Mouse (Mus musculus) neural tube, embryonic 15.5 days (tissue): ENCODE data around the gene Dthd1. TPM values are rescaled to one million over a fixed set of nuclear protein-coding genes. Genes with fewer than 3 reads are reported as not detected.

ENCODE experiments used
- ATAC-seq: fragments of 200-750 bp; cut with Nextera tagmentation; 2 replicates; pipeline ENCODE4 v1.8.0; 2017; ENCODE audit warnings: mild to moderate bottlenecking, moderate TSS enrichment, moderate library complexity; ENCODE audit not compliant: low FRiP score
- H3K27ac ChIP-seq: fragments of 300-500 bp; sonication (generic); replicated peaks from 2 replicates; pipeline ENCODE4 v1.5.1; 2015; ENCODE audit warnings: mild to moderate bottlenecking, inconsistent platforms
- H3K27me3 ChIP-seq: fragments of 300-500 bp; sonication (generic); replicated peaks from 2 replicates; pipeline ENCODE4 v1.6.1; 2015; ENCODE audit warnings: inconsistent platforms
- H3K36me3 ChIP-seq: fragments of 300-500 bp; sonication (generic); 2 replicates; pipeline ENCODE4 v1.6.1; 2015; ENCODE audit warnings: inconsistent platforms
- H3K4me1 ChIP-seq: fragments of 300-500 bp; sonication (generic); 2 replicates; pipeline ENCODE4 v1.6.1; 2015; ENCODE audit warnings: inconsistent platforms
- H3K4me2 ChIP-seq: fragments of 300-500 bp; sonication (generic); 2 replicates; pipeline ENCODE4 v1.6.1; 2015; ENCODE audit warnings: inconsistent platforms, mild to moderate bottlenecking, moderate library complexity
- H3K4me3 ChIP-seq: fragments of 300-500 bp; sonication (generic); replicated peaks from 2 replicates; pipeline ENCODE4 v1.5.1; 2015; ENCODE audit warnings: mild to moderate bottlenecking, inconsistent platforms
- H3K9ac ChIP-seq: fragments of 300-500 bp; sonication (generic); replicated peaks from 2 replicates; pipeline ENCODE4 v1.6.1; 2015; ENCODE audit warnings: mild to moderate bottlenecking, inconsistent platforms
- H3K9me3 ChIP-seq: fragments of 300-500 bp; sonication (generic); replicated peaks from 2 replicates; pipeline ENCODE4 v1.6.1; 2016; ENCODE audit warnings: inconsistent platforms
- WGBS: fragments of 180-500 bp; shearing (Covaris S2); methylation state at CpG from one replicate; pipeline ENCODE4 v1.1.7; 2015; ENCODE audit warnings: mixed read lengths; 5-methylcytosine and 5-hydroxymethylcytosine counted together
- polyA plus RNA-seq: library from polyadenylated mRNA; unstranded; fragments of >200 nt; fragmentation: Nextera tagmentation; extraction: Ambion mirVana; gene quantifications from 2 replicates; pipeline ENCODE4 v1.2.1, GENCODE M21; 2015

Dthd1 gene
- polyA plus RNA-seq, 1 experiment from 2014 or later = not detected

GRCm38 (mm10) chr5:62895326-62895725, 81.7 kb downstream of the Dthd1 start:
- Histone ChIP-seq H3K4me3 (no peak overlapping the region), H3K9ac (no peak overlapping the region), H3K36me3 (no peaks in the 10 kb centered on the region), H3K4me1 (no peaks in the 10 kb centered on the region), H3K9me3 (no peaks in the 10 kb centered on the region), H3K4me2 (no peak overlapping the region), H3K27me3 (no peaks in the 10 kb centered on the region), H3K27ac (no peak overlapping the region)
- ATAC-seq = peak; percentile 70; the same call in 1 of the 2 replicates
- 69% methylated on average over 3 of the region's 3 CpGs for WGBS

GRCm38 (mm10) chr5:62906954-62907353, 93.3 kb downstream of the Dthd1 start:
- H3K36me3 ChIP-seq = no peaks in the 10 kb centered on the region
- no peaks in the 10 kb centered on the region for H3K27me3 ChIP-seq
- H3K4me2 ChIP-seq = no peak overlapping the region
- no peaks in the 10 kb centered on the region for H3K9me3 ChIP-seq
- ATAC-seq = no peak
- 70% methylated on average over 2 of the region's 2 CpGs for WGBS
- H3K27ac ChIP-seq = no peak overlapping the region
- H3K4me3 ChIP-seq = no peak overlapping the region
- no peaks in the 10 kb centered on the region for H3K4me1 ChIP-seq
- no peak overlapping the region for H3K9ac ChIP-seq

GRCm38 (mm10) chr5:62909074-62909473, 95.5 kb downstream of the Dthd1 start:
- H3K9ac ChIP-seq = no peak overlapping the region
- no peak overlapping the region for H3K27ac ChIP-seq
- H3K4me3 ChIP-seq = no peak overlapping the region
- ATAC-seq = no peak
- H3K27me3 ChIP-seq = no peaks in the 10 kb centered on the region
- no peaks in the 10 kb centered on the region for H3K9me3 ChIP-seq
- H3K36me3 ChIP-seq = no peaks in the 10 kb centered on the region
- H3K4me1 ChIP-seq = no peaks in the 10 kb centered on the region
- H3K4me2 ChIP-seq = no peak overlapping the region
- WGBS = 95% methylated on average over 5 of the region's 5 CpGs

- H3K4me3 ChIP-seq = no peak overlapping the region
- H3K27ac ChIP-seq = no peak overlapping the region
- no peaks in the 10 kb centered on the region for H3K36me3 ChIP-seq
- H3K4me1 ChIP-seq = no peaks in the 10 kb centered on the region
- no peaks in the 10 kb centered on the region for H3K9me3 ChIP-seq
- ATAC-seq = no peak
- no peaks in the 10 kb centered on the region for H3K27me3 ChIP-seq
- H3K4me2 ChIP-seq = no peak overlapping the region
- no peak overlapping the region for H3K9ac ChIP-seq
Measured at GRCm38 (mm10) chr5:62924616-62925015, 111.0 kb downstream of the Dthd1 start.

Other genes starting within 250 kb of the Dthd1 start
- gene Arap2, start 47.7 kb upstream of the Dthd1 start, polyA plus RNA-seq = 6.4 and 7.6 TPM in 2 replicates